Mouse (Mus musculus) heart, embryonic 15.5 days (tissue): ENCODE data around the gene Gm19965. TPM values are rescaled to one million over a fixed set of nuclear protein-coding genes. Genes with fewer than 3 reads are reported as not detected.

ENCODE experiments used
- ATAC-seq: fragments of 200-750 bp; cut with Nextera tagmentation; replicated peaks from 2 replicates; pipeline ENCODE4 v1.8.0; 2017; ENCODE audit warnings: low read depth, moderate TSS enrichment; ENCODE audit not compliant: insufficient number of reproducible peaks, insufficient read depth, low FRiP score
- H3K27ac ChIP-seq: fragments of 300-500 bp; sonication (generic); 2 replicates; pipeline ENCODE4 v1.5.1; 2015; ENCODE audit warnings: mild to moderate bottlenecking, inconsistent platforms
- H3K27me3 ChIP-seq: fragments of 300-500 bp; sonication (generic); 2 replicates; pipeline ENCODE4 v1.6.1; 2015; ENCODE audit warnings: inconsistent platforms
- H3K36me3 ChIP-seq: fragments of 300-500 bp; sonication (generic); 2 replicates; pipeline ENCODE4 v1.6.1; 2015; ENCODE audit warnings: mild to moderate bottlenecking, inconsistent platforms
- H3K4me1 ChIP-seq: fragments of 300-500 bp; sonication (generic); replicated peaks from 2 replicates; pipeline ENCODE4 v1.6.1; 2015; ENCODE audit warnings: inconsistent platforms
- H3K4me2 ChIP-seq: fragments of 300-500 bp; sonication (generic); 2 replicates; pipeline ENCODE4 v1.6.1; 2015; ENCODE audit warnings: inconsistent platforms, mild to moderate bottlenecking, moderate library complexity
- H3K4me3 ChIP-seq: fragments of 300-500 bp; sonication (generic); 2 replicates; pipeline ENCODE4 v1.5.1; 2015; ENCODE audit warnings: mild to moderate bottlenecking, inconsistent platforms
- H3K9ac ChIP-seq: fragments of 300-500 bp; sonication (generic); 2 replicates; pipeline ENCODE4 v1.6.1; 2015; ENCODE audit warnings: mild to moderate bottlenecking, inconsistent platforms
- H3K9me3 ChIP-seq: fragments of 300-500 bp; sonication (generic); replicated peaks from 2 replicates; pipeline ENCODE4 v1.6.1; 2016; ENCODE audit warnings: inconsistent platforms
- WGBS: fragments of 180-500 bp; shearing (Covaris S2); methylation state at CpG from one replicate; pipeline ENCODE4 v1.1.7; 2015; ENCODE audit warnings: mixed read lengths; 5-methylcytosine and 5-hydroxymethylcytosine counted together
- polyA plus RNA-seq: library from polyadenylated mRNA; unstranded; fragments of >200 nt; fragmentation: Nextera tagmentation; extraction: Ambion mirVana; gene quantifications from 2 replicates; pipeline ENCODE4 v1.2.1, GENCODE M21; 2015

Gm19965 gene
- not detected in 2 replicates for polyA plus RNA-seq

GRCm38 (mm10) chr1:116802683-116803082 is at the start of gene Gm19965:
TSS of gene Gm19965 (plus strand) at chr1:116802983.
- no peaks in the 10 kb centered on the region for H3K36me3 ChIP-seq
- WGBS = 62% methylated on average over 3 of the region's 3 CpGs
- ATAC-seq = no peak
- H3K27ac ChIP-seq = no peak within 1 kb of the TSS
- no peak within 1 kb of the TSS for H3K4me3 ChIP-seq
- no peak within 1 kb of the TSS for H3K4me2 ChIP-seq
- H3K9ac ChIP-seq = no peak within 1 kb of the TSS
- no peaks in the 10 kb centered on the region for H3K27me3 ChIP-seq
- no peaks in the 10 kb centered on the region for H3K4me1 ChIP-seq
- H3K9me3 ChIP-seq = no peaks in the 10 kb centered on the region

GRCm38 (mm10) chr1:116782471-116782989 is 20.3 kb upstream of the Gm19965 start:
- Histone ChIP-seq H3K4me1 (no peaks in the 10 kb centered on the region), H3K27me3 (no peaks in the 10 kb centered on the region), H3K4me3 (no peak overlapping the region), H3K27ac (no peak overlapping the region), H3K9ac (no peak overlapping the region), H3K9me3 (no peaks in the 10 kb centered on the region), H3K36me3 (no peaks in the 10 kb centered on the region), H3K4me2 (no peak overlapping the region)
- no peak for ATAC-seq
- 85% methylated on average over 8 of the region's 8 CpGs for WGBS
